Mouse (Mus musculus): Measurements from ENCODE around the gene Gm28539.

DNA sequence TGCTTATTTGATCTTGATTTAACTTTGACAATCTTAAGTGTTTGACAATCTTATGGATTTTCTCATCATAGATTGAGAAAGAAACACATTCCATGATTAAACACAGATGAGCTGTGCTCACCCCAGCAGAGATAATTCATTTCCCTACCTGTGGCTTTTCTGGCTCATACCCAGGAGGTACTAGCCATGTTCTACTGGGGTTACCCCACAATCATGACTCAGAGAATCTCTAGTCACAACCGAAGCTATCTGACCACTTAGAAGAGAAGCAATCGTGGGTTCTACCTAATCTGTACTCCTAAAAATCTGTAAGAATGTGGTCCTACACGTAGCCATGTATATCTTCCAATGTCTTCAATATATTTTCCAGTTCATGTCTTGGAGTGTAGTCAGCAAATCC is 168.9 kb downstream of the Gm28539 start:
- TF ChIP-seq POLR2A (IDR thresholded peaks at IDR 0.05; ENCODE audit: borderline replicate concordance, extremely low read depth, low read depth, low read length) (no peak), CTCF (IDR thresholded peaks at IDR 0.05; ENCODE audit: insufficient read depth, low read length) (no peak)

Data from lung, adult 2 months (tissue).